Mouse (Mus musculus) liver, adult 2 months (tissue): ENCODE measurements at regions not wholly inside any gene's neighbourhood (a gene's known extent, or its start where the extent isn't known, plus 50 kb on each side); places are given as distances from the start of the nearest gene placed in this dataset.

Source experiments
- DNase-seq: peaks from one replicate; pipeline ENCODE4 v3.0.0-alpha.2; 2011; ENCODE audit warnings: low read depth, low spot score; ENCODE audit errors: extremely low read depth
- H3K27ac ChIP-seq: fragments of 200-500 bp; replicated peaks from 2 replicates; pipeline ENCODE4 v1.5.1; 2012; ENCODE audit warnings: low read depth, mild to moderate bottlenecking, control low read depth, inconsistent platforms, low read length; ENCODE audit not compliant: insufficient read depth
- H3K27me3 ChIP-seq: fragments of 200-500 bp; 2 replicates; pipeline ENCODE4 v1.6.1; 2012; ENCODE audit warnings: mild to moderate bottlenecking, moderate library complexity, low read length, inconsistent platforms; ENCODE audit not compliant: control insufficient read depth, insufficient read depth
- H3K36me3 ChIP-seq: fragments of 200-500 bp; 2 replicates; pipeline ENCODE4 v1.6.1; 2012; ENCODE audit warnings: low read length, inconsistent platforms; ENCODE audit not compliant: control insufficient read depth, insufficient read depth
- H3K4me1 ChIP-seq: fragments of 200-500 bp; 2 replicates; pipeline ENCODE4 v1.6.1; 2011; ENCODE audit warnings: low read length; ENCODE audit not compliant: control insufficient read depth, insufficient read depth
- H3K4me3 ChIP-seq: fragments of 200-500 bp; 2 replicates; pipeline ENCODE4 v1.5.1; 2011; ENCODE audit warnings: low read depth, mild to moderate bottlenecking, control low read depth, low read length, moderate library complexity; ENCODE audit not compliant: insufficient read depth
- H3K79me2 ChIP-seq: fragments of 200-500 bp; 2 replicates; pipeline ENCODE4 v1.6.1; 2012; ENCODE audit warnings: inconsistent platforms, mild to moderate bottlenecking, low read length, moderate library complexity; ENCODE audit not compliant: control insufficient read depth, insufficient read depth
- H3K9ac ChIP-seq: fragments of 200-500 bp; 2 replicates; pipeline ENCODE4 v1.6.1; 2012; ENCODE audit warnings: low read depth, mild to moderate bottlenecking, control low read depth, inconsistent platforms, low read length
- CTCF ChIP-seq: fragments of 200-500 bp; IDR thresholded peaks from 2 replicates; pipeline ENCODE4 v1.5.1; 2011; ENCODE audit warnings: low read depth, low read length, control low read depth
- POLR2A ChIP-seq: fragments of 200-500 bp; IDR thresholded peaks from 2 replicates; pipeline ENCODE4 v1.6.1; 2011; ENCODE audit warnings: low read length, control low read depth; ENCODE audit not compliant: insufficient read depth; ENCODE audit errors: extremely low read depth
- WGBS: fragments of 180-500 bp; shearing (Covaris S2); methylation state at CpG from one replicate; pipeline ENCODE4 v1.1.7; 2018; 5-methylcytosine and 5-hydroxymethylcytosine counted together

- Histone ChIP-seq H3K4me3 (no peak overlapping the region), H3K4me1 (no peaks in the 10 kb centered on the region), H3K36me3 (no peaks in the 10 kb centered on the region), H3K79me2 (no peaks in the 10 kb centered on the region), H3K27me3 (no peaks in the 10 kb centered on the region), H3K9ac (no peak overlapping the region), H3K27ac (no peak overlapping the region)
- no peak for DNase-seq
- TF ChIP-seq POLR2A = no peak
- WGBS = 66% methylated on average over 4 of the region's 4 CpGs
Measured at GRCm38 (mm10) chr13:103576856-103577255, 197.6 kb downstream of the Srek1 start.

- WGBS = 77% methylated on average over 8 of the region's 8 CpGs
- Histone ChIP-seq H3K36me3 (no peaks in the 10 kb centered on the region), H3K4me3 (no peak overlapping the region), H3K79me2 (no peaks in the 10 kb centered on the region), H3K4me1 (no peaks in the 10 kb centered on the region), H3K27ac (no peak overlapping the region), H3K27me3 (no peaks in the 10 kb centered on the region), H3K9ac (no peak overlapping the region)
- DNase-seq = no peak
- no peak for TF ChIP-seq POLR2A
- TF ChIP-seq CTCF = no peak
Measured at GRCm38 (mm10) chr13:103564715-103565114, 209.7 kb downstream of the Srek1 start.

- Histone ChIP-seq H3K27ac (no peak overlapping the region), H3K4me3 (no peak overlapping the region), H3K79me2 (no peaks in the 10 kb centered on the region), H3K36me3 (no peaks in the 10 kb centered on the region), H3K9ac (no peak overlapping the region), H3K27me3 (no peaks in the 10 kb centered on the region), H3K4me1 (no peaks in the 10 kb centered on the region)
- TF ChIP-seq POLR2A (no peak), CTCF (no peak)
- DNase-seq = no peak
- 87% methylated on average over 26 of the region's 26 CpGs for WGBS
Measured at GRCm38 (mm10) chr13:103561795-103562705, 212.4 kb downstream of the Srek1 start.

GRCm38 (mm10) chr13:103558915-103559314 lies 215.5 kb downstream of the Srek1 start:
- TF ChIP-seq CTCF (no peak), POLR2A (no peak)
- Histone ChIP-seq H3K27me3 (no peaks in the 10 kb centered on the region), H3K9ac (no peak overlapping the region), H3K4me1 (no peaks in the 10 kb centered on the region), H3K36me3 (no peaks in the 10 kb centered on the region), H3K4me3 (no peak overlapping the region), H3K79me2 (no peaks in the 10 kb centered on the region), H3K27ac (no peak overlapping the region)
- peak; percentile 74 for DNase-seq
- WGBS = 55% methylated on average over 3 of the region's 3 CpGs

GRCm38 (mm10) chr13:103539577-103539976 lies 205.3 kb upstream of the Mast4 start:
- DNase-seq = no peak
- WGBS = 88% methylated on average over 10 of the region's 10 CpGs
- Histone ChIP-seq H3K27ac (no peak overlapping the region), H3K79me2 (no peaks in the 10 kb centered on the region), H3K4me1 (no peaks in the 10 kb centered on the region), H3K9ac (no peak overlapping the region), H3K36me3 (no peaks in the 10 kb centered on the region), H3K4me3 (no peak overlapping the region), H3K27me3 (no peaks in the 10 kb centered on the region)
- TF ChIP-seq POLR2A (no peak), CTCF (no peak)

GRCm38 (mm10) chr13:103513825-103514224 lies 179.5 kb upstream of the Mast4 start:
- no peak for DNase-seq
- H3K79me2 ChIP-seq = no peaks in the 10 kb centered on the region
- 77% methylated on average over 1 of the region's 1 CpGs for WGBS
- no peaks in the 10 kb centered on the region for H3K36me3 ChIP-seq
- no peak overlapping the region for H3K9ac ChIP-seq
- H3K27ac ChIP-seq = no peak overlapping the region
- no peaks in the 10 kb centered on the region; the same call in 1 of the 2 replicates for H3K27me3 ChIP-seq
- H3K4me1 ChIP-seq = no peaks in the 10 kb centered on the region
- H3K4me3 ChIP-seq = no peak overlapping the region
- TF ChIP-seq POLR2A (no peak), CTCF (no peak)
